Mouse (Mus musculus) frontal cortex, postnatal 10 days (tissue): ENCODE results near the gene Gstm7.

Experiments
- DNase-seq, 2 experiments: peaks; one replicate each; pipeline ENCODE4 v3.0.0; 2022; ENCODE audit warnings: low spot score in 2 of 2, mixed read lengths in 1 of 2

Gene Gstm7

DNA sequence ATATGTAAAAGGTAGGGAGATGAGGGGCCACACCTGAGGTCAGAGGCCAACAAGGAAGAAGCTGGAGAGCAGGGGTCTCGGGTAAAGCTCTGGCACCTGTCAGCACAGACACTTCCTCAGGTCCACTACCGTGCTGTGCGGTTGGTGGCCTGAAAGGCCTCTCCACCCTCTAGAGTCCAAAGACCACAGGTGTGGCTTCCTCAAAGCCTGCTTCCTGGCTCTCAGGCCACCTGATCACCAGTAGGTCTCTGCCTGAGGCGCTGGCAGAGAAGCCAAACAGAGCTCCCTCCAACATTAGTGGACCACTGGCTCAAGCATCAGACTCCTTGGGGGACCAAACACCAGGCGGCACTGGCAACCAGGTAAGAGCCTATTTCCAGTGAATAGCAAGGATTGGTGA lies 54.6 kb downstream of the Gstm7 start, which contains the start of gene Eps8l3:
Gene Eps8l3, plus strand, starts transcription at position 225 of the 400 bp plus-strand sequence.
- DNase-seq, result no peak
